Mouse (Mus musculus): Measurements from ENCODE around the gene Slc5a5. TPM values are rescaled to one million over a fixed set of nuclear protein-coding genes. Genes with fewer than 3 reads are reported as not detected.
A peak's percentile ranks its signal among the peaks of the same experiment; 100 is the strongest.

Gene Slc5a5
- polyA plus RNA-seq, 1 experiment, result 3.0 TPM

- no peak overlapping the region for H3ac ChIP-seq (ENCODE audit: control insufficient read depth, insufficient read length)
- no peak overlapping the region for H3K4me2 ChIP-seq (ENCODE audit: low read depth)
- peaks cover 21% of the 10 kb centered on the region for H3K36me3 ChIP-seq (ENCODE audit: control insufficient read depth, insufficient read depth)
- no peak for TF ChIP-seq E2F4 (IDR thresholded peaks at IDR 0.05; ENCODE audit: insufficient read depth)
- no peak for TF ChIP-seq CEBPB (IDR thresholded peaks at IDR 0.05; ENCODE audit: insufficient read depth, poor library complexity, severe bottlenecking)
- no peak for TF ChIP-seq MAX (IDR thresholded peaks at IDR 0.05; ENCODE audit: low read depth)
- TF ChIP-seq MYOD1 (IDR thresholded peaks at IDR 0.05; ENCODE audit: control insufficient read depth in 1 of 3, insufficient read length in 2 of 3, low read depth in 2 of 3), result no peak
- no peak for TF ChIP-seq SRF (IDR thresholded peaks at IDR 0.05; ENCODE audit: control insufficient read depth, insufficient read length, low read depth)
- peak; percentile 40 for TF ChIP-seq POLR2A (IDR thresholded peaks at IDR 0.05; ENCODE audit: insufficient read length, low read depth)
- no peak for TF ChIP-seq USF1 (IDR thresholded peaks at IDR 0.05; ENCODE audit: low read depth)
- no peak for TF ChIP-seq TCF3 (IDR thresholded peaks at IDR 0.05; ENCODE audit: insufficient read length, low read depth)
- peak; percentile 90 for TF ChIP-seq POLR2AphosphoS2 (IDR thresholded peaks at IDR 0.05; ENCODE audit: insufficient read length, low read depth)
- no peak for TF ChIP-seq TCF12 (IDR thresholded peaks at IDR 0.05; ENCODE audit: insufficient read depth, poor library complexity, severe bottlenecking)
- H3K4me3 ChIP-seq, result no peak overlapping the region
- H3K79me2 ChIP-seq (ENCODE audit: control insufficient read depth, insufficient read depth), result peaks cover 18% of the 10 kb centered on the region
- H3K27me3 ChIP-seq (ENCODE audit: control insufficient read depth, insufficient read depth, insufficient read length), result no peaks in the 10 kb centered on the region
Measured at GRCm38 (mm10) chr8:70892896-70893655, 519 bp upstream of the Slc5a5 start.

- no peak overlapping the region for H3ac ChIP-seq (ENCODE audit: control insufficient read depth, insufficient read length)
- H3K79me2 ChIP-seq (ENCODE audit: control insufficient read depth, insufficient read depth), result peaks cover 11% of the 10 kb centered on the region
- H3K27me3 ChIP-seq (ENCODE audit: control insufficient read depth, insufficient read depth, insufficient read length), result no peaks in the 10 kb centered on the region
- H3K4me2 ChIP-seq (ENCODE audit: low read depth), result no peak overlapping the region
- TF ChIP-seq POLR2A (IDR thresholded peaks at IDR 0.05; ENCODE audit: insufficient read length, low read depth) (peak; percentile 27), MYOG (IDR thresholded peaks at IDR 0.05; ENCODE audit: control insufficient read depth in 1 of 3, insufficient read depth in 1 of 3, insufficient read length in 2 of 3, low read depth in 2 of 3) (no peak)
- no peak overlapping the region for H3K4me3 ChIP-seq
- H3K36me3 ChIP-seq (ENCODE audit: control insufficient read depth, insufficient read depth), result peaks cover 21% of the 10 kb centered on the region
Measured at GRCm38 (mm10) chr8:70891356-70891755, 1.2 kb downstream of the Slc5a5 start.

- Histone ChIP-seq H3K4me3 (no peak overlapping the region), H3K36me3 (ENCODE audit: control insufficient read depth, insufficient read depth) (peaks cover 21% of the 10 kb centered on the region), H3K4me2 (ENCODE audit: low read depth) (no peak overlapping the region), H3ac (ENCODE audit: control insufficient read depth, insufficient read length) (no peak overlapping the region), H3K27me3 (ENCODE audit: control insufficient read depth, insufficient read depth, insufficient read length) (no peaks in the 10 kb centered on the region), H3K79me2 (ENCODE audit: control insufficient read depth, insufficient read depth) (peaks cover 4% of the 10 kb centered on the region)
- TF ChIP-seq MYOG (IDR thresholded peaks at IDR 0.05; ENCODE audit: control insufficient read depth in 1 of 3, insufficient read depth in 1 of 3, insufficient read length in 2 of 3, low read depth in 2 of 3) (no peak), TCF12 (IDR thresholded peaks at IDR 0.05; ENCODE audit: insufficient read depth, poor library complexity, severe bottlenecking) (no peak), POLR2A (IDR thresholded peaks at IDR 0.05; ENCODE audit: insufficient read length, low read depth) (no peak), CEBPB (IDR thresholded peaks at IDR 0.05; ENCODE audit: insufficient read depth, poor library complexity, severe bottlenecking) (no peak), REST (IDR thresholded peaks at IDR 0.05; ENCODE audit: insufficient read depth, insufficient read length) (no peak), POLR2AphosphoS2 (IDR thresholded peaks at IDR 0.05; ENCODE audit: insufficient read length, low read depth) (no peak), MAX (IDR thresholded peaks at IDR 0.05; ENCODE audit: low read depth) (no peak), USF1 (IDR thresholded peaks at IDR 0.05; ENCODE audit: low read depth) (no peak), TCF3 (IDR thresholded peaks at IDR 0.05; ENCODE audit: insufficient read length, low read depth) (no peak)
Measured at GRCm38 (mm10) chr8:70890656-70891055, 1.9 kb downstream of the Slc5a5 start.

- Histone ChIP-seq H3K27me3 (ENCODE audit: control insufficient read depth, insufficient read depth, insufficient read length) (no peaks in the 10 kb centered on the region), H3K4me3 (no peak overlapping the region), H3ac (ENCODE audit: control insufficient read depth, insufficient read length) (no peak overlapping the region), H3K4me2 (ENCODE audit: low read depth) (no peak overlapping the region), H3K79me2 (ENCODE audit: control insufficient read depth, insufficient read depth) (no peaks in the 10 kb centered on the region), H3K36me3 (ENCODE audit: control insufficient read depth, insufficient read depth) (no peaks in the 10 kb centered on the region)
- no peak for TF ChIP-seq SRF (IDR thresholded peaks at IDR 0.05; ENCODE audit: control insufficient read depth, insufficient read length, low read depth)
- no peak for TF ChIP-seq REST (IDR thresholded peaks at IDR 0.05; ENCODE audit: insufficient read depth, insufficient read length)
- no peak for TF ChIP-seq TCF12 (IDR thresholded peaks at IDR 0.05; ENCODE audit: insufficient read depth, poor library complexity, severe bottlenecking)
- TF ChIP-seq MYOG (IDR thresholded peaks at IDR 0.05; ENCODE audit: control insufficient read depth in 1 of 3, insufficient read depth in 1 of 3, insufficient read length in 2 of 3, low read depth in 2 of 3), result no peak
- TF ChIP-seq CEBPB (IDR thresholded peaks at IDR 0.05; ENCODE audit: insufficient read depth, poor library complexity, severe bottlenecking), result no peak
- no peak for TF ChIP-seq MYOD1 (IDR thresholded peaks at IDR 0.05; ENCODE audit: control insufficient read depth in 1 of 3, insufficient read length in 2 of 3, low read depth in 2 of 3)
- TF ChIP-seq USF1 (IDR thresholded peaks at IDR 0.05; ENCODE audit: low read depth), result no peak
- no peak for TF ChIP-seq E2F4 (IDR thresholded peaks at IDR 0.05; ENCODE audit: insufficient read depth)
- TF ChIP-seq POLR2AphosphoS2 (IDR thresholded peaks at IDR 0.05; ENCODE audit: insufficient read length, low read depth), result no peak
- TF ChIP-seq POLR2A (IDR thresholded peaks at IDR 0.05; ENCODE audit: insufficient read length, low read depth), result no peak
Measured at GRCm38 (mm10) chr8:70887669-70888068, 4.9 kb downstream of the Slc5a5 start.

GRCm38 (mm10) chr8:70885612-70886011, 6.9 kb downstream of the Slc5a5 start:
- Histone ChIP-seq H3K4me2 (ENCODE audit: low read depth) (no peak overlapping the region), H3ac (ENCODE audit: control insufficient read depth, insufficient read length) (no peak overlapping the region), H3K27me3 (ENCODE audit: control insufficient read depth, insufficient read depth, insufficient read length) (no peaks in the 10 kb centered on the region), H3K79me2 (ENCODE audit: control insufficient read depth, insufficient read depth) (no peaks in the 10 kb centered on the region), H3K36me3 (ENCODE audit: control insufficient read depth, insufficient read depth) (no peaks in the 10 kb centered on the region), H3K4me3 (no peak overlapping the region)
- TF ChIP-seq REST (IDR thresholded peaks at IDR 0.05; ENCODE audit: insufficient read depth, insufficient read length) (peak; percentile 67), POLR2AphosphoS2 (IDR thresholded peaks at IDR 0.05; ENCODE audit: insufficient read length, low read depth) (no peak)
